Mouse (Mus musculus) T-helper 1 cell (primary cell): ENCODE data around the gene Slc40a1.

Experiments
- in situ Hi-C: fragments of 300-600 bp; cut with MboI, MseI; formaldehyde crosslinking; loops from one replicate; pipeline ENCODE4 v1.15.1; 2025; ENCODE audit warnings: high pct_unique_total_duplicates

The Slc40a1 gene

GRCm38 (mm10) chr1:45883378-45883777 is 42.9 kb downstream of the Slc40a1 start:
- in situ Hi-C loops = no loop called here

GRCm38 (mm10) chr1:45882076-45882475 is 44.2 kb downstream of the Slc40a1 start:
- in situ Hi-C loops = no loop called here

DNA sequence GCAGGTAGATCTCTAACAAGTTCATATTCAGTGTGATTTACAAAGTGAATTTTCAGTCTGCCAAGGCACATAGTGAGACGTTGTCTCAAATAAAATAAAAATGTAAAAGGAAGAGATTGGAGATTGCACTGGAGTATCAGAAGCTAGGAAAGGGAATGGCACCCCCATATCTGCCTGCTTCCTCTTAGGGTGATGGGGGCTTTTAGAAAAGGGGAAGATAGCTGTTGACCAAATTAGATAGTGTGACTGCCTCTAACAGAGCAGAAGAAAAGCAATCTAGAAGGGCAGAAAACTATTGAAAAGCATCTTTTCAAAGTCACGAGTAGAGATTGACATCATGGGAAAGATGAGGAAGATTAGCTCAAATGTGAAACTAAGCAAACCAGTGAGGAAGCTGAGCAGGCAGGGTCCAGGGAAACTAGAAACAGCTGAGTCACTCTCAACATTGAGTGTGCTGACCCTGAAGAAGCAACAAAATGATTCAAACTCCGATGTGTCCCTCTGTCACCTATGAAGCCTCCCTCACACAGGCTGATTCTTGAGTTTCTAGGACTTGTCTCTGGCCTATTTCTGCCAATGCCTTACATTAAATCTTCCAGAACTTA is 45.0 kb downstream of the Slc40a1 start:
- in situ Hi-C loops = no loop called here

DNA sequence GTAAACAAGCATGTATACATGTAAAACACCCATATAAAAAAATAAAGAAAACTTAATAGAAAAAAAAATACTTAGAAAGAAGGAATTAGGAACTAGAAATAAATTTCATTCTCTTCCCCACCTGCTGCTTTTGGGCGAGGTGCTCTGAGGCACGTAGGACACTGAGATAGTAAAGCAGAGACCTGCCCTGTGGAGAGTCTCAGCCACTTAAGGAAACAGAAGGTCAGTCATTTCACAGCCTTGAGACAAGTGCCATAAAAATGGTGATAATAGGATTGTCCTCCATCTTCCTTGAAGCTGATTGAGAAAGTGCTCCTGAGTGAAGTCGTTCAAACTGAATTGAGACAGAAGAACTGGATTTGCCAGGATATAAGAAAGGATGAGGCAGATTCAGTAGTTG is 48.9 kb downstream of the Slc40a1 start:
- in situ Hi-C loops = no loop called here

- in situ Hi-C loops = no loop called here
Observed at GRCm38 (mm10) chr1:45876450-45877198, 49.7 kb downstream of the Slc40a1 start.

GRCm38 (mm10) chr1:45875640-45876039 is 50.7 kb downstream of the Slc40a1 start:
- in situ Hi-C loops = no loop called here

DNA sequence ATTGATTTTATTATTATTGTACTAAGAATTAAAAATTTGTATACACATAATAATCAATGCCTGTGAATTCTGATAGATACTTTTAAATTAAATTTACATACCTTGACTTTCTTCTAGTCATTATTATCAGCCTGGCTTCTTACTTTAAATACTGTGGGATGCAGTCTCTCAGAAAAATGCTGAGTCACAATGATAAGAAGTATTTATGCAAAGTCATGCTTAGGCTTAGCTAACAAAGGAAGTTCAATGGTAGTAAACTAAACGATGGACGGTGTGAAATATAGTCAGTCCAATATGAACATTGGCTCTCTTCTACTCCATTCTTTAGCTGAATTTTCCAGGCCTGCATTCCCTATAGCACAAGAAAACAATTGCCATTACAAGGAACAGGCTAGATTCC is 53.1 kb downstream of the Slc40a1 start:
- in situ Hi-C loops = no loop called here

GRCm38 (mm10) chr1:45868479-45869137 is 57.7 kb downstream of the Slc40a1 start:
- in situ Hi-C loops = loop anchor here (10.0 kb wide), 1 partner anchor 956 kb away; no protein-coding TSS in a partner anchor

DNA sequence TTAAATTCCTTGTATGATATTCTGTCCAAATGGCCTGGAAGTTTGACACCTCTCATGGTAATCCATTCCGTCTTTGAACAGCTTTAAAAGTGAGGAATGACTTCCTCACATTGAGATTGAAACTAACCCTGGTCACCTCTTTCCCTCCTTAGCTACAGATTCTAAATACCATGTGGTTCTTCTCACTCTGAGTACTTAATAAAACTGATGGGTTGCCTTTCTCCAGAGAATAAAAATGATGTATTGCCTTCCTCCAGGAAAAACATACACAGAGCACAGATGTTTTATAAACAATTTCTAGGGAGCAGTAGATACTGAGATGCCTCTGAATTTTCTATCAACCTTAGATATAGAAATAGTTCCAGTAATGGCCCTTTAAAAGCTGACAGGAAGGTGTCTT is 58.3 kb downstream of the Slc40a1 start:
- in situ Hi-C loops = loop anchor here (10.0 kb wide), 1 partner anchor 957 kb away; no protein-coding TSS in a partner anchor

- in situ Hi-C loops = loop anchor here (10.0 kb wide), 1 partner anchor 958 kb away; no protein-coding TSS in a partner anchor
Observed at GRCm38 (mm10) chr1:45866288-45867018, 59.9 kb downstream of the Slc40a1 start.

GRCm38 (mm10) chr1:45865727-45866126 is 60.6 kb downstream of the Slc40a1 start:
- in situ Hi-C loops = loop anchor here (10.0 kb wide), 1 partner anchor 959 kb away; no protein-coding TSS in a partner anchor

DNA sequence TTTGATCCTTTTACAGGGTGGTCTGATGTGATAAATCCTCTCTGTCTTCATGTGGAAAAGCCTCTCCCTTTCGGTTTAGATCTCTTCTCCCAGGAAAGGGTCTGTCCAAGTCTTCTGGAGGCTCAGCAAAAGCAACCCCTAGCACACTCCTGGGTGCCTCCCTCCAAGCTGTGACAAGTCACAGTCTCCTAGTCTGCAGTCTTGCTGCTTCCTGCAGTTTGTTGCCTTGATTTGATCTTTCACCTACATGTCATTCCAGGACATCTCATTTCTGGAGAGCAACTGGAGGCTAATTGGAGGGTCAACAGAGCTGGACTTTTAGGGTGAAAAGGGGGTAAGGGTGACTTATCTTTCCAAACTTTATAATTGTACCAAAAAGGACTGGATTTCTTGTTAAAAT is 61.0 kb downstream of the Slc40a1 start:
- in situ Hi-C loops = loop anchor here (10.0 kb wide), 1 partner anchor 959 kb away; no protein-coding TSS in a partner anchor

- in situ Hi-C loops = loop anchor here (10.0 kb wide), 1 partner anchor 960 kb away; no protein-coding TSS in a partner anchor
Observed at GRCm38 (mm10) chr1:45864564-45865014, 61.7 kb downstream of the Slc40a1 start.

DNA sequence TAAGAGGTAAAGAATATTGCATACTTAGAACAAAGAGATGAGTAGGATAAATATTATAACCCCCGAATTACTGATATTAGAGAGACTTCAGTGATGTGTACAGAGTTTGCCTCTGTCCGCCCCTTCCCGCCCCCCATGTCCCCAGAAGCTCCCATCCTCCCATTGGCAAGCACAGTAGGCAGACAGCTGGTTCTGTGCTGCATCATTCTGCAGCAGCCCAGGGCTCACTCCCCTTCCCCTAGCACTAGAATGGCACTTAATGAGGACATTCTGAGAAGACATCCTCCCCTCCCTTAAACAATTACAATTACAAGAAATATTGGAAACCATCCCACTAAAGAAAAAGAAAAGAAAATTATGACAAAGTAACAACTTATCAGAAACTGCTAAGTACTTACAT is 62.7 kb downstream of the Slc40a1 start:
- in situ Hi-C loops = loop anchor here (10.0 kb wide), 1 partner anchor 961 kb away; no protein-coding TSS in a partner anchor

DNA sequence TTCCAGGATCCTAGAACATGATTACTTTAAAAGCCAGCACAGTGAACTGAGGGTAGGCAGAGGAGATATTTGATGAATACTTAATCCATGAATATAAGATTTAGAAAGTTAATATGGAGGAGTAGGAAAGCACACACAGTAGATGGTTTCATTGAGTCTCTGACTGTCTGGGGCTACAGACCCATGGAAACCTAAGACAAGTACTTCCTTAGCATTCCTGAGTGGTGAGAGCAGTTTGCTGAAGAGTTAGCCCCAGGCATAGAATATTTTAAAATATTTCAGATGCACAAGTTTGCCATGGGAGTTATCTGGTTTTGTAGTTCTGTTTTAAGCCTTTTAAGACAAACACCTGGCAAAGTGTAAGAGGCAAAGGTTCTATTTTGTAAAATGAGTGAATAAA is 65.2 kb downstream of the Slc40a1 start:
- in situ Hi-C loops = loop anchor here (10.0 kb wide), 1 partner anchor 964 kb away; no protein-coding TSS in a partner anchor

GRCm38 (mm10) chr1:45860349-45860748 is 66.0 kb downstream of the Slc40a1 start:
- in situ Hi-C loops = loop anchor here (10.0 kb wide), 1 partner anchor 964 kb away; no protein-coding TSS in a partner anchor
